ENCODE assay signal across 8 mouse cellular contexts in the genomic region with DNA sequence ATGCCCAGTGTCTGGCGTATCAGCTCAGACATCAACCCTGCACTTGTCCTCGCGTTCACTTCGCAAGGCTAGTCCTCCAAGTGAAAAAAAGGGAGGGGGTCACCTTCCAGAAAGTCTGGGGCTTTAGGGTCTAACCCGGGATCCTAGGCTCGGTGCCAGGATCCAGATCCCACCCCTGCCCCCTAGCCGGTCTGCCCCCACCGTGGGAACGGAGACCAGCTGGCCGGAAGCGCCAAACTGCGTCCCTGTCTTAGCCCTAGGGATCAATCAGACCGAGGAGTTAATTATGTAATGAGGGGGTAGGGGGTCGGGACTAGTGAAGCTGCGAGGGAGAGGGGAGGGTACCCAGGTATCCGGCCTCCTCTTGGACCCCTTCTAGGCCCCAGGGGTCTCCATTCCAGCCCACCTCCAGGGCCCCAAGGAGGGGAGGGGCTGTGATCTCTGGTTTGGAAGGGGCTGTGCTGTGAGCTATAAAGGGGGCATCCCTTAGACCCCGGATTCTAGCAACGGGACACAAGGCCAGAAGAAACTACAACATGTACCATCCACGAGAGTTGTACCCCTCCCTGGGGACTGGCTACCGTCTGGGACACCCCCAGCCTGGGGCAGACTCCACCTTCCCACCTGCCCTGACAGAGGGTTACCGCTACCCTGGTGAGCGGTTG. TPM values are rescaled to one million over a fixed set of nuclear protein-coding genes. Genes with fewer than 3 reads are reported as not detected.
A peak's percentile ranks its signal among the peaks of the same experiment; 100 is the strongest.
DNase-seq lines count a peak whose midpoint lies in the region; ATAC-seq and TF ChIP-seq lines count a peak whose summit lies in the region.

A gene (plus strand): TSS at position 513 of the 665 bp plus-strand sequence.

- H3K4me2 ChIP-seq in heart, embryonic 12.5 days = peak within 1 kb of the TSS; percentile 91
- H3K4me2 ChIP-seq in liver, embryonic 11.5 days = peak within 1 kb of the TSS; percentile 74
- H3K4me2 ChIP-seq in stomach, embryonic 15.5 days = peak within 1 kb of the TSS; percentile 89

- peak within 1 kb of the TSS; percentile 75 for H3K4me3 ChIP-seq in gastrocnemius, adult 2 months
- H3K4me3 ChIP-seq in bone marrow, adult 2 months (replicated peaks; ENCODE audit: control insufficient read depth, low read depth, low read length) = peak within 1 kb of the TSS; percentile 25
- peak within 1 kb of the TSS; percentile 46 for H3K4me3 ChIP-seq in heart, embryonic 12.5 days
- peak within 1 kb of the TSS; percentile 44 for H3K4me3 ChIP-seq in liver, embryonic 11.5 days (ENCODE audit: low read depth, low read length)
- peak within 1 kb of the TSS; percentile 46 for H3K4me3 ChIP-seq in stomach, embryonic 15.5 days (replicated peaks)

- no peaks in the 10 kb centered on the region for H3K27me3 ChIP-seq in heart, embryonic 12.5 days (replicated peaks)
- no peaks in the 10 kb centered on the region for H3K27me3 ChIP-seq in liver, embryonic 11.5 days (replicated peaks; ENCODE audit: control insufficient read depth, insufficient read depth, low read length)
- no peaks in the 10 kb centered on the region for H3K27me3 ChIP-seq in stomach, embryonic 15.5 days (replicated peaks)

- no peak for TF ChIP-seq POLR2A in bone marrow, adult 2 months (IDR thresholded peaks at IDR 0.05; ENCODE audit: borderline replicate concordance, control insufficient read depth, low read depth, low read length)

- intact Hi-C loops in gastrocnemius, adult 2 months (cut with DNase I) = no loop called here

- TF ChIP-seq CTCF in gastrocnemius, adult 2 months (IDR thresholded peaks at IDR 0.05) = no peak
- no peak for TF ChIP-seq CTCF in bone marrow, adult 2 months (IDR thresholded peaks at IDR 0.05; ENCODE audit: control insufficient read depth, insufficient read depth, low read length)

- ATAC-seq in heart, embryonic 12.5 days (ENCODE audit: insufficient number of reproducible peaks, low FRiP score) = no peak
- no peak for ATAC-seq in liver, embryonic 11.5 days (replicated peaks; ENCODE audit: low FRiP score)
- no peak; the same call in 1 of the 2 replicates for ATAC-seq in stomach, embryonic 15.5 days (ENCODE audit: insufficient read depth, low FRiP score, low read depth)
- ATAC-seq in granulocyte monocyte progenitor cell, adult 5-6 weeks (replicated peaks; ENCODE audit: poor library complexity, severe bottlenecking) = no peak

- peaks cover 36% of the 10 kb centered on the region for H3K36me3 ChIP-seq in heart, embryonic 12.5 days
- peaks cover 13% of the 10 kb centered on the region for H3K36me3 ChIP-seq in liver, embryonic 11.5 days (ENCODE audit: control insufficient read depth, insufficient read depth, low read length)
- peaks cover 18% of the 10 kb centered on the region for H3K36me3 ChIP-seq in stomach, embryonic 15.5 days

- H3K4me1 ChIP-seq in bone marrow, adult 2 months (ENCODE audit: control insufficient read depth, insufficient read depth, low read length) = peaks cover 5% of the 10 kb centered on the region
- peaks cover 37% of the 10 kb centered on the region for H3K4me1 ChIP-seq in heart, embryonic 12.5 days (replicated peaks)
- H3K4me1 ChIP-seq in liver, embryonic 11.5 days (replicated peaks; ENCODE audit: control insufficient read depth, insufficient read depth, low read length) = peaks cover 33% of the 10 kb centered on the region
- peaks cover 38% of the 10 kb centered on the region for H3K4me1 ChIP-seq in stomach, embryonic 15.5 days

- peak; percentile 67 for DNase-seq in gastrocnemius, adult 2 months
- DNase-seq in gastrocnemius, adult 18-20 months (ENCODE audit: low spot score) = no peak
- peak; percentile 60 for DNase-seq in liver, embryonic 11.5 days (ENCODE audit: low spot score)
- DNase-seq in ovary, postnatal 14 days (ENCODE audit: low spot score) = no peak

- WGBS in bone marrow, adult 2 months = 31% methylated on average over 22 of the region's 22 CpGs
- WGBS in heart, embryonic 12.5 days = 8% methylated on average over 22 of the region's 22 CpGs
- WGBS in liver, embryonic 11.5 days = 14% methylated on average over 22 of the region's 22 CpGs
- 7% methylated on average over 22 of the region's 22 CpGs for WGBS in stomach, embryonic 15.5 days

- H3K9me3 ChIP-seq in heart, embryonic 12.5 days (replicated peaks) = no peaks in the 10 kb centered on the region
- no peaks in the 10 kb centered on the region for H3K9me3 ChIP-seq in liver, embryonic 11.5 days (ENCODE audit: control insufficient read depth, low read length)
- no peaks in the 10 kb centered on the region for H3K9me3 ChIP-seq in stomach, embryonic 15.5 days

- peak within 1 kb of the TSS; percentile 99 for H3K27ac ChIP-seq in gastrocnemius, adult 2 months
- no peak within 1 kb of the TSS for H3K27ac ChIP-seq in bone marrow, adult 2 months (ENCODE audit: control insufficient read depth, insufficient read depth, low read depth, low read length, poor library complexity)
- H3K27ac ChIP-seq in heart, embryonic 12.5 days (ENCODE audit: poor library complexity, severe bottlenecking) = no peak within 1 kb of the TSS
- H3K27ac ChIP-seq in liver, embryonic 11.5 days (ENCODE audit: low read depth, low read length) = peak within 1 kb of the TSS; percentile 62
- H3K27ac ChIP-seq in stomach, embryonic 15.5 days = peak within 1 kb of the TSS; percentile 60

- peak within 1 kb of the TSS; percentile 70 for H3K9ac ChIP-seq in heart, embryonic 12.5 days
- peak within 1 kb of the TSS; percentile 55 for H3K9ac ChIP-seq in liver, embryonic 11.5 days (ENCODE audit: low read depth, low read length)
- H3K9ac ChIP-seq in stomach, embryonic 15.5 days = peak within 1 kb of the TSS; percentile 24

RNA-seq across cellular contexts. Expression of the gene that starts here (rescaled TPM):
- total RNA-seq in gastrocnemius, adult 2 months (2021) = under 1 TPM; 0.42 to 0.48 TPM
- total RNA-seq in gastrocnemius, adult 18-20 months (2021) = under 1 TPM; 0.52 to 0.59 TPM
- 7.5 and 13.7 TPM in 2 replicates for polyA plus RNA-seq in bone marrow, adult 2 months (2011; ENCODE audit: insufficient read depth, insufficient read length, low replicate concordance, missing spikeins)
- 0.27 and 0.33 TPM in 2 replicates for polyA plus RNA-seq in heart, embryonic 12.5 days (2016; fragmentation: Nextera tagmentation; extraction: Ambion mirVana)
- 0.22 and 0.55 TPM in 2 replicates for polyA plus RNA-seq in liver, embryonic 11.5 days (2014; fragmentation: Nextera tagmentation; extraction: Ambion mirVana)
- 0.46 and 0.66 TPM in 2 replicates for polyA plus RNA-seq in stomach, embryonic 15.5 days (2015; fragmentation: Nextera tagmentation; extraction: Ambion mirVana)
- total RNA-seq in granulocyte monocyte progenitor cell, adult 5-6 weeks (2014; fragmentation: Nextera tagmentation) = 0.58 TPM in 1 of 2 replicates, not detected in the other
- total RNA-seq in granulocyte monocyte progenitor cell, adult 5-6 weeks (2017) = not detected in 2 replicates

Comparison
In these comparisons a context has a peak if more than half of its experiments do, and no peak if none do; other contexts are left out.
1. Peak in DNase-seq, H3K4me3 ChIP-seq and H3K27ac ChIP-seq in gastrocnemius, adult 2 months; RNA of the gene not detected or under 1 TPM.
2. Peak in DNase-seq, H3K4me3 ChIP-seq, H3K27ac ChIP-seq, H3K9ac ChIP-seq and H3K4me2 ChIP-seq in liver, embryonic 11.5 days; RNA of the gene not detected or under 1 TPM.
3. H3K4me3 ChIP-seq: peak in every context shown above with its lines; median percentile 75 in gastrocnemius, adult 2 months; 46 in heart, embryonic 12.5 days; 46 in stomach, embryonic 15.5 days; 44 in liver, embryonic 11.5 days; 25 in bone marrow, adult 2 months.